Mouse (Mus musculus): ENCODE data around the gene Hist1h4a. TPM values are rescaled to one million over a fixed set of nuclear protein-coding genes. Genes with fewer than 3 reads are reported as not detected.
"Not testable (repeated sequence)": the region's sequence is repeated elsewhere in the genome, so short reads cannot be mapped to it uniquely, and the experiment has no call there.

The Hist1h4a gene
- total and polyA plus RNA-seq, 3 experiments, result 9.8 to 3,025 TPM; not detected in 1

GRCm38 (mm10) chr13:23717593-23718245, 43.3 kb downstream of the Hist1h4a start:
- H3K27ac ChIP-seq (ENCODE audit: control insufficient read depth, low read depth, low read length); H3K27me3 ChIP-seq (ENCODE audit: control insufficient read depth in 1 of 2, insufficient read depth in 2 of 2, low read length in 2 of 2); H3K4me3 ChIP-seq (ENCODE audit: control insufficient read depth in 1 of 2, insufficient read depth in 1 of 2, low read depth in 2 of 2, low read length in 2 of 2); H3K9me3 ChIP-seq (replicated peaks; ENCODE audit: insufficient read depth, low read length); H3K79me2 ChIP-seq (ENCODE audit: control insufficient read depth, insufficient read depth, low read length, poor library complexity); H3K9ac ChIP-seq (ENCODE audit: control insufficient read depth, low read depth, low read length, poor library complexity, severe bottlenecking): not testable (repeated sequence)
- Histone ChIP-seq H3K4me1 (ENCODE audit: control insufficient read depth in 1 of 2, insufficient read depth in 2 of 2, low read length in 2 of 2) (peaks cover 10 to 18% of the 10 kb centered on the region in 2 experiments), H3K36me3 (ENCODE audit: control insufficient read depth in 1 of 2, insufficient read depth in 2 of 2, low read length in 2 of 2) (peaks cover 0 to 22% of the 10 kb centered on the region in 2 experiments; a peak in 2 of 4 replicates)
- TF ChIP-seq TBP (IDR thresholded peaks at IDR 0.05; ENCODE audit: low read depth, low read length), result 0 out of 2 replicates have a peak, but pooled peaks have one; percentile 11
- DNase-seq (ENCODE audit: low read depth, low spot score), result peak; percentile 52

GRCm38 (mm10) chr13:23717176-23717575, 43.9 kb downstream of the Hist1h4a start:
- Histone ChIP-seq H3K79me2 (ENCODE audit: control insufficient read depth, insufficient read depth, low read length, poor library complexity) (no peaks in the 10 kb centered on the region), H3K9ac (ENCODE audit: control insufficient read depth, low read depth, low read length, poor library complexity, severe bottlenecking) (no peak overlapping the region), H3K36me3 (ENCODE audit: control insufficient read depth in 1 of 2, insufficient read depth in 2 of 2, low read length in 2 of 2) (peaks cover 0 to 26% of the 10 kb centered on the region in 2 experiments; a peak in 2 of 4 replicates), H3K4me3 (ENCODE audit: control insufficient read depth in 1 of 2, insufficient read depth in 1 of 2, low read depth in 2 of 2, low read length in 2 of 2) (no peak overlapping the region), H3K9me3 (replicated peaks; ENCODE audit: insufficient read depth, low read length) (no peaks in the 10 kb centered on the region), H3K27ac (ENCODE audit: control insufficient read depth, low read depth, low read length) (no peak overlapping the region), H3K27me3 (ENCODE audit: control insufficient read depth in 1 of 2, insufficient read depth in 2 of 2, low read length in 2 of 2) (no peaks in the 10 kb centered on the region), H3K4me1 (ENCODE audit: control insufficient read depth in 1 of 2, insufficient read depth in 2 of 2, low read length in 2 of 2) (peaks cover 10 to 21% of the 10 kb centered on the region in 2 experiments)
- TF ChIP-seq ETS1 (IDR thresholded peaks at IDR 0.05; ENCODE audit: low read depth, low read length), result no peak
- no peak for TF ChIP-seq ZKSCAN1 (IDR thresholded peaks at IDR 0.05; ENCODE audit: low read depth, low read length)
- TF ChIP-seq CHD2 (IDR thresholded peaks at IDR 0.05; ENCODE audit: low read length), result no peak
- no peak for TF ChIP-seq GABPA (IDR thresholded peaks at IDR 0.05; ENCODE audit: low read depth, low read length)
- TF ChIP-seq MYC (IDR thresholded peaks at IDR 0.05; ENCODE audit: low read depth, low read length), result no peak
- no peak for TF ChIP-seq UBTF (IDR thresholded peaks at IDR 0.05; ENCODE audit: borderline replicate concordance, insufficient read depth, low read depth, low read length)
- no peak for TF ChIP-seq ZNF384 (IDR thresholded peaks at IDR 0.05; ENCODE audit: low read depth, low read length)
- no peak for TF ChIP-seq TAL1 (IDR thresholded peaks at IDR 0.05; ENCODE audit: low read length)
- TF ChIP-seq USF2 (IDR thresholded peaks at IDR 0.05; ENCODE audit: borderline replicate concordance in 1 of 2, insufficient read depth in 1 of 2, low read depth in 1 of 2, low read length in 2 of 2), result no peak
- TF ChIP-seq POLR2AphosphoS2 (IDR thresholded peaks at IDR 0.05; ENCODE audit: low read length), result no peak
- no peak for TF ChIP-seq USF1 (IDR thresholded peaks at IDR 0.05; ENCODE audit: low read depth, low read length)
- TF ChIP-seq NRF1 (IDR thresholded peaks at IDR 0.05; ENCODE audit: insufficient read depth, low read depth, low read length, poor library complexity, severe bottlenecking), result no peak
- no peak for TF ChIP-seq MYB (IDR thresholded peaks at IDR 0.05; ENCODE audit: low read depth, low read length)
- no peak for DNase-seq (ENCODE audit: low read depth, low spot score)

All from MEL (cell line).